Mouse (Mus musculus) cerebellum, adult 8-10 months (tissue): ENCODE results near the gene Meis2.

Experiments
- DNase-seq: peaks from one replicate; pipeline ENCODE4 v3.0.0; 2022

The Meis2 gene

GRCm38 (mm10) chr2:115853221-115853620, 212.4 kb downstream of the Meis2 start:
- no peak for DNase-seq

GRCm38 (mm10) chr2:115852615-115853014, 213.0 kb downstream of the Meis2 start:
- no peak for DNase-seq

GRCm38 (mm10) chr2:115852109-115852508, 213.5 kb downstream of the Meis2 start:
- no peak for DNase-seq

GRCm38 (mm10) chr2:115850961-115851360, 214.7 kb downstream of the Meis2 start:
- no peak for DNase-seq

GRCm38 (mm10) chr2:115842821-115843220, 222.8 kb downstream of the Meis2 start:
- no peak for DNase-seq

GRCm38 (mm10) chr2:115836034-115836433, 229.6 kb downstream of the Meis2 start:
- DNase-seq: no peak

- DNase-seq: no peak
Observed at GRCm38 (mm10) chr2:115822361-115822760, 243.3 kb downstream of the Meis2 start.

GRCm38 (mm10) chr2:115817959-115818358, 247.7 kb downstream of the Meis2 start:
- no peak for DNase-seq

- no peak for DNase-seq
Observed at GRCm38 (mm10) chr2:115813721-115814120, 251.9 kb downstream of the Meis2 start.

GRCm38 (mm10) chr2:115813316-115813715, 252.3 kb downstream of the Meis2 start:
- no peak for DNase-seq
